Mouse (Mus musculus) lung, embryonic 14.5 days (tissue): ENCODE measurements at regions not wholly inside any gene's neighbourhood (a gene's known extent, or its start where the extent isn't known, plus 50 kb on each side); places are given as distances from the start of the nearest gene placed in this dataset.
A peak's percentile ranks its signal among the peaks of the same experiment; 100 is the strongest.

Experiments
- ATAC-seq: fragments of 200-750 bp; cut with Nextera tagmentation; 2 replicates; pipeline ENCODE4 v1.8.0; 2017; ENCODE audit warnings: mild to moderate bottlenecking, moderate TSS enrichment, moderate library complexity; ENCODE audit not compliant: insufficient read depth
- DNase-seq: peaks from one replicate; pipeline ENCODE4 v3.0.0-alpha.2; 2015
- H3K27ac ChIP-seq: fragments of 300-500 bp; sonication (generic); 2 replicates; pipeline ENCODE4 v1.5.1; 2014; ENCODE audit warnings: low read depth, mild to moderate bottlenecking, moderate library complexity
- H3K27me3 ChIP-seq: fragments of 300-500 bp; sonication (generic); 2 replicates; pipeline ENCODE4 v1.6.1; 2014; ENCODE audit warnings: low read length, control low read depth; ENCODE audit not compliant: insufficient read depth
- H3K36me3 ChIP-seq: fragments of 300-500 bp; sonication (generic); 2 replicates; pipeline ENCODE4 v1.6.1; 2014; ENCODE audit warnings: control low read depth; ENCODE audit not compliant: insufficient read depth
- H3K4me1 ChIP-seq: fragments of 300-500 bp; sonication (generic); 2 replicates; pipeline ENCODE4 v1.6.1; 2014; ENCODE audit warnings: antibody characterized with exemption, control low read depth; ENCODE audit not compliant: insufficient read depth
- H3K4me2 ChIP-seq: fragments of 300-500 bp; sonication (generic); 2 replicates; pipeline ENCODE4 v1.6.1; 2014; ENCODE audit warnings: mild to moderate bottlenecking
- H3K4me3 ChIP-seq: fragments of 300-500 bp; sonication (generic); 2 replicates; pipeline ENCODE4 v1.5.1; 2014; ENCODE audit warnings: low read depth, low read length
- H3K9ac ChIP-seq: fragments of 300-500 bp; sonication (generic); 2 replicates; pipeline ENCODE4 v1.6.1; 2014
- H3K9me3 ChIP-seq: fragments of 300-500 bp; sonication (generic); 2 replicates; pipeline ENCODE4 v1.6.1; 2016; ENCODE audit warnings: low read depth, low read length, control low read depth
- CTCF ChIP-seq: IDR thresholded peaks from 2 replicates; pipeline ENCODE4 v1.5.1; 2016; ENCODE audit warnings: antibody characterized with exemption, low read depth
- WGBS: fragments of 180-500 bp; shearing (Covaris S2); extraction: QIAGEN DNeasy Blood & Tissue Kit; methylation state at CpG from one replicate; pipeline ENCODE4 v1.1.7; 2014; 5-methylcytosine and 5-hydroxymethylcytosine counted together

GRCm38 (mm10) chr4:149844971-149845370 is 70.9 kb upstream of the Slc25a33 start:
- no peak overlapping the region for H3K27ac ChIP-seq
- WGBS, result 53% methylated on average over 10 of the region's 10 CpGs
- H3K9ac ChIP-seq, result no peak overlapping the region
- no peak overlapping the region for H3K4me3 ChIP-seq
- no peak for TF ChIP-seq CTCF
- DNase-seq (no peak), ATAC-seq (no peak)
- H3K27me3 ChIP-seq, result no peaks in the 10 kb centered on the region
- no peaks in the 10 kb centered on the region for H3K9me3 ChIP-seq
- no peaks in the 10 kb centered on the region; the same call in 1 of the 2 replicates for H3K4me1 ChIP-seq
- H3K36me3 ChIP-seq, result no peaks in the 10 kb centered on the region
- H3K4me2 ChIP-seq, result no peak overlapping the region

DNA sequence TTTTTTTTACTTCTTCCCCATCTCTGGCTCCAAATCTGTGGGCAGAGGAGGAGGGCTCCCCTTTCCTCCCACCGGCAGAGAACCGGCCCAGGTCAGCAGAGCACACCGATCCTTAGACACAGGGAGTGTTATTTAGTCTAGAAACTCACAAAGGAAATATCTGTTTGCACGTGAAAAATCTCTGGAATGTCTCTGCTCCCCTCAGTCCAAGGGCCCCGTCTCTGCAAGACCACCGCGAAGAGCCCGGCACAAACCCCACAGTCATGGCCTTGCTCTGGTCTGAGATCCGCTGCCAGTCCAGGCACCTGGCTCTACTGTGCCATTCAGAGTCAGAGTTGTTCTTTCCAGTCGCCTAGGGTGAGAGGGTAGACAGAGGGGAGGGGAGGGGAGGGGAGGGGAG is 69.7 kb upstream of the Slc25a33 start:
- Histone ChIP-seq H3K4me2 (no peak overlapping the region), H3K27ac (no peak overlapping the region), H3K9ac (no peak overlapping the region), H3K9me3 (no peaks in the 10 kb centered on the region), H3K4me3 (no peak overlapping the region), H3K36me3 (no peaks in the 10 kb centered on the region), H3K27me3 (no peaks in the 10 kb centered on the region), H3K4me1 (no peaks in the 10 kb centered on the region; the same call in 1 of the 2 replicates)
- TF ChIP-seq CTCF, result no peak
- no peak for ATAC-seq
- DNase-seq, result no peak
- WGBS, result 18% methylated on average over 10 of the region's 10 CpGs

- Histone ChIP-seq H3K9me3 (no peaks in the 10 kb centered on the region), H3K4me1 (no peaks in the 10 kb centered on the region; the same call in 1 of the 2 replicates), H3K4me2 (no peak overlapping the region), H3K27ac (no peak overlapping the region), H3K9ac (no peak overlapping the region), H3K36me3 (no peaks in the 10 kb centered on the region), H3K4me3 (no peak overlapping the region), H3K27me3 (no peaks in the 10 kb centered on the region)
- DNase-seq (no peak), ATAC-seq (0 out of 2 replicates have a peak, but pooled peaks have one; percentile 9)
- 81% methylated on average over 7 of the region's 7 CpGs for WGBS
- no peak for TF ChIP-seq CTCF
These were observed 68.8 kb upstream of the Slc25a33 start for GRCm38 (mm10) chr4:149842906-149843305.

DNA sequence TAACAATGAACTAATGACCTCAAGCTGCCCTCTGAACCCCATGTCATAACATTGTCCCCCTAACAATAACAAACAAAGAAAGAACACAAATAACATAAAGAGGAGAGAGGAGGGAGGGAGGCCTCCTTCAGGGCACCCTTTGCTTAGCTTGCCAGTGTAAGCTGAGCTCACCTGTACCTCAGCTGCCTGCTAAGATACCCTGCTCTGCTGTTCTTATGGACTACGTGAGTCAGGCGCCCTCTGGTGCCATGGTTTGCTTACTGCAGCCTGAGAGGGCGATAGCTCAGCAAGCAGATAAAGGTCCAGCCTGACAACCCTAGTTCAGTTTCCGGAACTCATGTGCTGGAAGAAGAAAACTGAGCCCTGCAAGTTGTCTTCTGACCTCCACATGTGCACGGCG is 67.8 kb upstream of the Slc25a33 start:
- ATAC-seq (no peak), DNase-seq (peak; percentile 71)
- Histone ChIP-seq H3K27ac (no peak overlapping the region), H3K36me3 (no peaks in the 10 kb centered on the region), H3K9me3 (no peaks in the 10 kb centered on the region), H3K27me3 (no peaks in the 10 kb centered on the region), H3K4me2 (no peak overlapping the region), H3K9ac (no peak overlapping the region), H3K4me3 (no peak overlapping the region), H3K4me1 (no peaks in the 10 kb centered on the region; the same call in 1 of the 2 replicates)
- TF ChIP-seq CTCF, result peak; percentile 67
- WGBS, result 65% methylated on average over 6 of the region's 6 CpGs

DNA sequence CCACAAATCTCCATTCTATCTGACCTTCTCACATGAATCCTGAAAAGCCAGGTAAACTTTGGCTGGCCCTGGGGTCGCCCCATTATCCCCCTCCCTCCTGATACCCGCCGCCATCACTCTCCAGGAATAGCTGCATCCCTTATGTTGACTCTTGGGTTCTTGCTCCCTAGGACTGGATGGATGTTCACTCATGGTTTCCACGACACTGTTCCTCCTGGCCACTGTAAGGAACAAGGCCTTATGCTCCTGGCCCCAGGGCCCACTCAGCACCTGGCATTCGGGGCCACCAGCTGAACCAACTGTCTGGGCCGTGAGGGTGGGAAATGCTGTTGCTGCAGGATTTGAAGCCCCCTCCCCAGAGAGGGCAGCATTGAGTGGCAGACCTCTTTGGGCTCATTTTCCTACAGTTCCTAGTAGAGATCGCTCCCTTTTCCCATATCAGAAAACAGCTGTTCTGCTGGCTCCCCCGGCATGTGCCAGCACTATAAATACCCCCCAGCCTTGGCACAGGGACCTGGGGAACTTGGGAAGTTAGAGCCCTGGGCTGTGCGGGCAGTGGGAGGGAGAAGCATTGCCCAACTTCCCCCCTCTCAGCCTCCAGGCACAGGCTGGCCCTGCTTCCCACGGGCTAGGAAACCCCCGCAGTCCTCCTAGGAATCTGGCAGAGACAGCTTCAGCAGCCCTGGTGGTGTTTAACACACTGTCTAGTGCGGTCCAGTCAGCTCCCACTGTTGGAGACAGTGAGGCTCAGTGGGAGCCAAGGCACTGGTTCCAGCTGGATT is 66.6 kb upstream of the Slc25a33 start:
- H3K27ac ChIP-seq, result no peak overlapping the region
- H3K27me3 ChIP-seq, result no peaks in the 10 kb centered on the region
- no peak overlapping the region for H3K9ac ChIP-seq
- peak; percentile 83 for ATAC-seq
- H3K36me3 ChIP-seq, result no peaks in the 10 kb centered on the region
- no peaks in the 10 kb centered on the region; the same call in 1 of the 2 replicates for H3K4me1 ChIP-seq
- no peak for TF ChIP-seq CTCF
- DNase-seq, result peak; percentile 61
- H3K4me3 ChIP-seq, result no peak overlapping the region
- WGBS, result 59% methylated on average over 12 of the region's 12 CpGs
- no peaks in the 10 kb centered on the region for H3K9me3 ChIP-seq
- no peak overlapping the region for H3K4me2 ChIP-seq

DNA sequence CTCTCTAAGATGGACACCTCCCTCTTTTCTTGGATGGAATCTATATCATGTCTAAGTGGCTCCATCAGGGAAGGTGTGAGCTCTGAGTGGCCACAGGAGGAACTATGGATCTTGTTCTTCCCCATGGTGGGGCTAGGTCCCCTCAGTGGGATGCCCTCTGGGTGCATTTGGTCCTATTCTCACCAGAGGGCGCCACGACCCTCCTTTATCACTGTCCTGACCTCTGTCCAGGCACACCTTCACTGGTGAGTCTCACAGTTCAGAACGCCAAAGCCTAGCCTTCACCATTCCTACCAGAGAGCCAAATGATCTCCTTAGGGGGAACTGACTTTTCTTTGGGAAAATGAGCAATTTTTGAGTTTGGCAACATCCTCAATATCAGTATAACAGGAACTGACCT is 64.6 kb upstream of the Slc25a33 start:
- no peaks in the 10 kb centered on the region for H3K4me1 ChIP-seq
- 16% methylated on average over 3 of the region's 3 CpGs for WGBS
- no peak overlapping the region for H3K4me3 ChIP-seq
- no peaks in the 10 kb centered on the region for H3K27me3 ChIP-seq
- no peaks in the 10 kb centered on the region for H3K9me3 ChIP-seq
- ATAC-seq (no peak), DNase-seq (peak; percentile 49)
- H3K4me2 ChIP-seq, result no peak overlapping the region
- peak; percentile 72 for TF ChIP-seq CTCF
- H3K9ac ChIP-seq, result no peak overlapping the region
- H3K36me3 ChIP-seq, result no peaks in the 10 kb centered on the region
- H3K27ac ChIP-seq, result no peak overlapping the region

DNA sequence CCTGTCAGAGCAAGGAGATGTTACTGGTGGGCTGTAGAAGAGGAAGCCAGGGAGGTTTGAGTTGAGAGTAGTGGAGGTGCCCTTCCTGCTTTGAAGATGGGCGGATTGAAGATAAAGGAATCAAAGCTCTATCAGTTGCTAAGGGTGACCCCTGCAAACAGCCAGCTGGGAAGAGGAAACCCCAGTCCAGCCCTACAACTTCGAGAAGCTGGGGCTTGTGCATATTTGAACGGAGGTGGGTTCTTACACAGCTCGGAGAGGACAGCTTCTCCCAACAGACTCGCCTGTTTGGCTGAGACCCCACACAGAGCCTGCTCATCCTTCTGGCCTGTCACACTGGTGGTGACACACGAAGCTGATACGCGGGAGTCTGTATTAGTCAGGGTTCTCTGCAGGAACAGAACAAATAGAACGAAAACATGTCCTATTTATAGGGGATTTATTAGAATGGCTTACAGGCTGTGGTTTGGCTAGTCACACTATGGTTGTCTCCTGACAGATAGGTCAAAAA is 60.6 kb upstream of the Slc25a33 start:
- no peaks in the 10 kb centered on the region for H3K9me3 ChIP-seq
- no peaks in the 10 kb centered on the region for H3K27me3 ChIP-seq
- no peaks in the 10 kb centered on the region for H3K36me3 ChIP-seq
- ATAC-seq (no peak), DNase-seq (no peak)
- no peak overlapping the region for H3K9ac ChIP-seq
- WGBS, result 35% methylated on average over 9 of the region's 9 CpGs
- no peak overlapping the region for H3K4me2 ChIP-seq
- no peaks in the 10 kb centered on the region for H3K4me1 ChIP-seq
- no peak overlapping the region; the same call in 1 of the 2 replicates for H3K27ac ChIP-seq
- no peak overlapping the region for H3K4me3 ChIP-seq
- TF ChIP-seq CTCF, result no peak
